Mouse (Mus musculus) brain, embryonic 14.5 days (tissue): ENCODE measurements around the gene Trem1.

ENCODE experiments used
- CTCF ChIP-seq: fragments of 200-500 bp; IDR thresholded peaks from 2 replicates; pipeline ENCODE4 v1.5.1; 2012; ENCODE audit warnings: inconsistent platforms, mild to moderate bottlenecking, moderate library complexity, borderline replicate concordance; ENCODE audit not compliant: insufficient read depth, insufficient read length; ENCODE audit errors: extremely low read depth
- POLR2A ChIP-seq: fragments of 200-500 bp; IDR thresholded peaks from 2 replicates; pipeline ENCODE4 v1.6.1; 2012; ENCODE audit warnings: mild to moderate bottlenecking, inconsistent platforms, borderline replicate concordance; ENCODE audit not compliant: poor library complexity, insufficient read depth, insufficient read length, severe bottlenecking; ENCODE audit errors: extremely low read depth

DNA sequence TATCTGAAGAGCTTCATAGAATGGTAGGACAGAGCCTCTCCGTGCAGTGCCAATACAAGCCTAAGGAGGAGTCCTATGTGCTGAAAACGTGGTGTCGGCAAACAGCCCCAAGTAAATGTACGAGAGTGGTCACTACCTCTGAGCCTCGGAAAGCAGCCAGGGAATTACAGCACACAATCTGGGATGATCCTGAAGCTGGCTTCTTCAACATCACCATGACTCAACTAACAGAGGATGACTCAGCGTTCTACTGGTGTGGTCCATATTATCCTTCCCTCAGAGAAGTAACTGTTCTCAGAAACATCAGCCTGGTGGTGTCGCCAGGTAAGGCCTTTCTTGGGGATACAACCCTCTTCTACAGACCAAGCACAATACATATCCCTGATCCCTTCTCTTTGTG, 32.1 kb downstream of the Trem1 start:
- TF ChIP-seq POLR2A = no peak
- TF ChIP-seq CTCF = no peak
